Mouse (Mus musculus): ENCODE measurements around the gene Krt42. TPM values are rescaled to one million over a fixed set of nuclear protein-coding genes. Genes with fewer than 3 reads are reported as not detected.
"Not testable (repeated sequence)": the region's sequence is repeated elsewhere in the genome, so short reads cannot be mapped to it uniquely, and the experiment has no call there.

Krt42 gene
- total RNA-seq, 2 experiments from 2014 or later, result not detected

DNA sequence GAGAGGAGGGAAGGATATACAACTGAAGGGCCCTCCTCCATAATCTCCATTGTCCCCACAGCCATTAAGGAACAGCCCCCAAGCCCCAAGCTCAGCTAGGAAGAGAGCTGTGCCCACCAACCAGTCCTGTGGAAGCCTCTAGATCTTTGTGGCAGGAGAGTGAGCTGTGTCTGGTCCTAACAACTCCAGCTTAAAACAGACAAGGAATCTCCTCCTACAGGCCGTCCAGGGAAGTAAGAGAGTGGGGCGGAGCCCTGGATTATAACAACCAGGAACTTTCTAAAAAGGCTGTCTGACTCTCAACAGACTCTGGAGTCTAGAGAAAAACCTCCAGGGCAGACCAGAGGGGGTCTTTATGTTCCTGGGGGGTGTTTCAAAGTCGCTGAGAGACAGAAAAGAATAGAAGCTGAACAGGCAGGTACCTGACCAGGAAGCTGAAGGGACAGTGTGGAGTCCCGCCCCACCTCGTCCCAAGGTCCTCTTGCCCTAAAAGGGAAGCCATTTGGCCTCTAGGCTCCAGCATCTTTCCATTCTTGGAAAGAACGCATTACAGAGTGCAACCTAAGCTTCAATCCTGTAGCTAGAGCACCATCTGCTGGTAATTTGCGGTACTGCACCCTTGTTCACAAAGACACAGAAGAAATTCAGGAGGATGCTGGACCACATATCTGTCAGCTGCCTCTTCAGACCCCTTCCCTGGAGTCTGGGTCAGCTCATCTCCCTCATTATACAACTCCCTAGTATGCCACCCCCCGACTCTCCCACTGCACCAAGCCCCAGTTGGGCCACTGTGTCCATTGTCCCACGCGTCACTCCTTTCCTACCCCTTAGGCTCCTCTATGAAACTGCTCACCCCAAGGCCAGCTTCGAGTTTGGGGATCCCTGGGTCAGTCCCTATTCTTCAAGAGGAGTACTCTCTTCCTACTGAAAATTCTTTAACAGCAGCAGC is 12.2 kb upstream of the Krt42 start:
- peak; percentile 64 to 94 for DNase-seq (ENCODE audit: low spot score in 2 of 2)

DNA sequence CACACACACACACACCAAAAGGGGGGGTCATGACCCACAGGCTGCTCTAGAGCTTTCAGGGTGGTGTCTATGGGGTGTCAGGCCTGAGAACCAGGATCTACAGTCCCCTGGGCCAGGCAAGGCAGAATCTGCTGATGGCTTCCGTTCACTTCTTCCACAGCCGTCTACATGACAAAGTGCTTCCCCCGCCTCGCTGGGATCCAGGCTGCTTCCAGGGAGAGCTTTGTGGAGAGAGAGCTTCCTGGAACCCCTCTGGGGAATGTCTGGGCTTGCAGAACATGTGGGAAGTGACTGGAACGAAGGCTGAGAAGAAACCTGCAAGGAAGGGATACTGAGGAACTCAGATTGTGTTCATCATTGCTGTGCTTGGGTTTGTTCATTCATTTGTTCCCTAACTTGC is 9.1 kb upstream of the Krt42 start:
- DNase-seq (ENCODE audit: low spot score in 2 of 2), result no peak

DNA sequence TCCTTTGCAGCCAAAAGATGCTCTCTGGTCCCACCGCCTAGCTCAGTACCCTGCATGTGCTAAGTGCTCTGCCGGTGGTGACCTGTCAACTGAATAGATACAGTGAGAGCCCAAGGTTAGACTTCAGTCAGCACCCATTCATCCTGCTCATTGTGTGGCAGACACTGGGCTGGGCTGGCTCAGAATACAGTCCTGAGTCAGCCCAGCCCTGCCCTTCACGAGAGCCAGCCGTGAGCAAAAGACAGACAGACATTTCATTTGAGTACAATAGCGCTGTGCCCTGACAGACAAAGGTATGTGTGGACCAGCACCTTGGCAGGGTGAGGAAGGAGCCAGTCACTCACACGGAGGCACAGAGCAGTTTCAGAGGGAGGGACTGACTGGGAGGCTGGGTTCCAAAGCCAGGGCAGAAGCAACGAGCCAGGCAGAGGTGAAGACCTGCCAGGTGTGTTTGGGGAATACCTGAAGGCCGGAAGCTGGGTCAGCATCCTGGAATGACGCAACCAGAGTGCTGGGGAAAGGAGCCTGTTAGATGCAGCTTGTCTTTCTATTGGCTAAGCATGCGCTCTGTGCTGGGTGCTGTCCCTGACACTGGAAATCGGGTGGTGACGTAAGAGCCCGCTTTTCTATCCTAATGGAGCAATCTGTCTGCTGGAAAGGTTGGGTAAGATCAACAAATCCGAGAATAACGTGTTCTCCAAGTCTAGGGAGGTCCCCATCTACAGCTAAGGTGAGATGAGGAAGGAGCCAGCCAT is 8.2 kb upstream of the Krt42 start:
- no peak for DNase-seq (ENCODE audit: low spot score in 2 of 2)

DNA sequence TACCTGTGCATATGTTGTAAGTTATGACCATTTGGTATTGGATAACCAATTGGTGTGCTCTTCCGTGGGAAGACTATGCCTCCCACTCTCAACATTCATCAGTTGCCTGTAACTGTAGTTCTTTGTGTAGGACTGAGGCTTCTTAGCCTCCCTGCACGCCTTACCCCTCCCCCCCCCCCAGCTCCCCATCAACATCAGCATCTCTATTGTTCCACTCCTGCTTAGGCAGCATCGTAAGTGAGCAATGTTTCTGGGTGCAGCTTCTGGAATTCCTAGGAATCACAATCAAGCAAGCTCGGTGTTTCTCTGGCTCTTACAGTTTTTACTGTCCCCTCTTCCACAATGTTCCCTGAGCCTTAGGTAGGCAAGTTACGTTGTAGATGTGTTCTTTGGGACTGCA is 5.8 kb upstream of the Krt42 start:
- DNase-seq (ENCODE audit: low spot score in 2 of 2), result no peak

DNA sequence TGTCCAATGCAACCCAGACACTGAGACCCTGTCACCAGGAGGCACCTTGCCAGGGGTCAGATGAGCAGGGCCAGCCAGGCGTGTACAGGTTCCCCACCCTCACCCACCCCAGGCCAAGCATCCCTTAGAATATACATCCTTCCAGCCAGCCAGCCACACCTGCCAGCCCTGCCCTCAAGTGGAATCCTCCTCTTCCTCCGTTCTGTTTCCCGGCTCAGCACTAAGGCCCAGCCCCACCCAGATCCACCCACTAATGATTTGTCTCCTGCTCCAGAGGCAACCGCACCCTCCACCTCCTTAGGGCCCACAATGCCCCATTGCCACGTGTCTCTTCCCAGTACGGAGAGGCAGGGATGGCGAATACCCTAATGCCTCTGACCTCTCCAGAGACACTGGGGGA is 5.0 kb upstream of the Krt42 start:
- DNase-seq (ENCODE audit: low spot score in 2 of 2), result no peak

DNA sequence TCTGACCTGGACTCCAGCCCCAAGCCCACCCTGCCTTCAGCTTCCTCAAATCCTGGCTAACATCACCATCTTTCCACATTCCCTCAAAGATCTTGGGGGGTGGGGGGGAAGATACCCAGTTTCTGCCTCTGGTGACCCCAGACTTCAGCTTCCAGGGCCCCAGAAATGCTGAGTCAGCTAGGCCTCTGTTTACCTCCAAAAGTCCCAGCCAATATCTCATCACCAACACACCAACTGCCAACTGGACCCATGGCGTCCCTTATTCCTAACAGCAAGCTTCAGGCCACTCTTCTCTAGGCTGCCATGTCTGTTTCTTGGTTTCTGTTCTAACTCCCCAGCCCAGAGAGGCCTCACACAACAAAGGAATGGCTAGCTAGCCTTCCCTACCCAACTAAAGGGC is 2.2 kb upstream of the Krt42 start:
- DNase-seq (ENCODE audit: low spot score in 2 of 2), result no peak

DNA sequence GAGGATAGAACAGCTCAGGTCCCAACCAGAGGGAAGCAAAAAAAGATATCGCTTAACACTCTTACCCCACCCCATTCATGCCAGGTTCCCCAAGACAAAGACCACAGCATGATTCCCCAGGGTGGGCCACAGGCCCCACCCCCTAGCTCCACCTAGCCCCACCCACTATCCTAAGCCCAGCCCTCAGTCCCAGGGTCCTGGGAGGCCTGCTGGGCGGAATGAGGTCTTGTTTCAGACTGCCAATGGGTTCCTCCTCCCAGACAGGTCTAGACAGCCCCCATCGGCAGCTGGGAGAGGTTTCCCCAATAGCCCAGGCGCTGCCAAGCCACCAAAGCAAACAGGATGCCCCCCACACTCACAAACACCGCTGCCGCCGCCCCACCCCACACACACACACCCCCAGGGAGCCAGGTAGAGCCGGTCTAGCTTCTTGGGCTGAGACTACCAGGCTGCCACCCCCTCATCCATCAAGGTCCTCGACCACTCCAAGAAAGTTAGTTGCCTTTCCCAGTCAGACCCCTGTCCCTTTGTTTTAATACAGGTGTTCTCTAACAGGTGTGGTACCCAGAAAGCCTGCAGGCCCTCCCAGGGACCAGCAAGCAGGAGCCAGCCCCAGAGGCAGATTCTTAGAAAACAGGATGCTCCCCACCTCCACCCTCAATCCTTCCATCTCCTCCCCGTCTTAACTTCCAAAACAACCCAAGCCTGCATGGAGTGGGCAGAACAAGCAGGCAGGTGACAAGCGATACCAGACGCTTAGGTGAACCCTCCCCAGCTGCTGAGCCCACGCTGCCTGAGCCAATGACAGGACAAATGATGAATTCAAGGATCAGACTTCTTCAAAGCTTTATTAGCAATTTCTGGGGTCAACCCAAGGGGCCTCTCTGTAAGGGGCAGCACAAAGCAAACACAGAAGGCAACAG is 7.4 kb downstream of the Krt42 start:
- no peak for DNase-seq (ENCODE audit: low spot score in 2 of 2)

DNA sequence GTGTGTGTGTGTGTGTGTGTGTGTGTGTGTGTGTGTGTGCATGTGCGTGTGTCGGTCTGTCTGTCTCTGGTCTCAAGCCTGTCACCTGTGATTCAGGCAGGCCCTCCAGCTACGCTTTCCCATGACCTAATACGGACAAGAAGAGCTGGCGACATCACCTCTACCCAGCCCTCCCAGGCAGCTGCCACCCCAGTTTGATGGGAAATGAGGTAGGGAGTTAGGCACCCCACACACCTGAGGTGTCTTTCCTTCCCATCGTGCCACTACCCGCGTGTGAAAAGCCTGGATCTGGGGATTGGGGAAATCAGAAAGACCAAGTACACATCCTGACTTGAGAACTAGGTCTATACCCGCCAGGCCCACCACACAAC is 8.5 kb downstream of the Krt42 start:
- no peak for DNase-seq (ENCODE audit: low spot score in 2 of 2)

DNA sequence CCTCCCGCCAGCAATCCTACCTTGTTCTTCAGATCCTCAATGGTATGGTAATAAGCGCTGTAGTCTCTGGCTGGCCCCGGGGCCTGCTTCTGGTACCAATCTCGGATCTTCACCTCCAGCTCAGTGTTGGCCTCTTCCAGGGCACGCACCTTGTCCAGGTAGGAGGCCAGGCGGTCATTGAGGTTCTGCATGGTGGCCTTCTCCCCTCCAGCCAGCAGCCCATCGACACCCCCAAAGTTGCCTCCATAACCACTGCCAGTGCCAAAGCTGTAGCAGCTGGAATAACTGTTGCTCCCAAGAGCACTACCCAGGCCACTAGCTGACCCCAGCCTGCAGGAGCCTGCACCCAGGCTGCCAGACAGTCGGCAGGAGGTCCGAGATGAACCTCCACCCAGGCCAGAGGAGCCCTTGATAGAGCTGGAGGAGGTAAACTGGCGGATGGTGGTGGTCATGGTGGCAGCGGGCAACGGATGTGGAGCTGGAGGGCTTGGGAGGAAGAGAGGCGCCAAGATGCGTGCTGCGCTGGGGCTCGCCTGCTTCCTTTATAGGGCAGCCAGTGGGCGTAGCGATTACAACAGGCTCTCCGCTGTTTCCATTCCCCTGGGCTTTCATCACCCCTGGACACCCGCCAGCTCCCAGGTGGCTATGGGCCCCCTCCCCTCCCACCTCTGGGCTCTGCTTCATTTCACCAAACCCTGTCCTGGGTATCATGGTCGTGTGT is 9.0 kb downstream of the Krt42 start, which contains the start of gene Krt17:
Gene Krt17 (minus strand): TSS at position 516 of the 721 bp plus-strand sequence.
- no peak for DNase-seq (ENCODE audit: low spot score in 2 of 2)

DNA sequence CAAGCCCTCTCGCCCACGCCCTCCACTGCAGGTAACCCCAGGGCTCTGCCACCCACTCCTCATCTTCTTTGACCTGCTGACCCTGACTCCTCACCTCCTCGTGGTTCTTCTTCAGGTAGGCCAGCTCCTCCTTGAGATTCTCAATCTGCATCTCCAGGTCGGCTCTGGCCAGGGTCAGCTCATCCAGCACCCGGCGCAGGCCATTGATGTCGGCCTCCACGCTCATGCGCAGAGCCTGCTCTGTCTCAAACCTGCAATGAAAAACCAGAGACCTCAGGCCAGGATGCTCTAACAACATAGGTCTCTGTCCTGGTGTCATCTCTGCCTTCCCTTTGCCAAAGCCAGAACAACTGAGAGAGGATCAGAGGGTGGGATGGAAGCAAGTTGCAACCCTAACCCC is 10.6 kb downstream of the Krt42 start:
- DNase-seq (ENCODE audit: low spot score in 2 of 2), result no peak

DNA sequence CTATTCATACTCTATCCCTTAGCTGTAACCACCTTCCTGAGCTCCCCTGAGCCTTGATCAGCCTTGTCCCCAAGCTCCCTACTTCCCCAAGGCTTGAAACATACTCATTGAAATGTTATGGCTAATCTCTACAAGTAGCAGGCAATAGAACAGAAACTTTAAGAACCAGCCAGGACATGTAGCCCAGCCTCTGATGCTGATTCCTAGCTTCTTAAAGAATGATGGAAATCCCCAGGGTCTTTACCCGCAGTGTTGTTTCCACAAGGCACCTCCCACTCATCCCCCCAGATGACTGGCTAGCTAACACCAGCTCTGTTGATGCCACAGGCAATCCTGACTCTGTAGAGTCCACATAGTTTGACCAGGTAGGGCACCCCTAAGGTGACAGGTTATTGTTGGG is 11.7 kb downstream of the Krt42 start:
- no peak for DNase-seq (ENCODE audit: low spot score in 2 of 2)

DNA sequence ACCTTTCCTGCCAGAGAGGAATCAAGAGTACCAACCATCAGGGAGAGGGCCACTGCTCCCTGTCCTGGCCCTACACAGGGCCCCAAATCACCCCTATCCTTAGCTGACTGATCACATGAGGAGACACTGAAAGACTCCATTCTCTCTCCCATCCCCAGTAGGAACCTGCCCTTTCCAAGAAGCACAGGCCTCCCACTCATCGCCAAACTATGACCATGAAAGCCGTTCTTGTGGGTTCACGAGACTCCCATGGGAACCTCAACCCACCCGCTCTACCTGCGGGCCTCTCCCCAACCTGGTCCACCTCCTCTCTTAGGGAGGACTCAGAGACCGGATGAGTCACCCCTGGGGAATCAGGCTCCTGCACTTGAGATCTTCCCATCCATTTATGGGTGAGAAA is 14.2 kb downstream of the Krt42 start:
- no peak for DNase-seq (ENCODE audit: low spot score in 2 of 2)

DNA sequence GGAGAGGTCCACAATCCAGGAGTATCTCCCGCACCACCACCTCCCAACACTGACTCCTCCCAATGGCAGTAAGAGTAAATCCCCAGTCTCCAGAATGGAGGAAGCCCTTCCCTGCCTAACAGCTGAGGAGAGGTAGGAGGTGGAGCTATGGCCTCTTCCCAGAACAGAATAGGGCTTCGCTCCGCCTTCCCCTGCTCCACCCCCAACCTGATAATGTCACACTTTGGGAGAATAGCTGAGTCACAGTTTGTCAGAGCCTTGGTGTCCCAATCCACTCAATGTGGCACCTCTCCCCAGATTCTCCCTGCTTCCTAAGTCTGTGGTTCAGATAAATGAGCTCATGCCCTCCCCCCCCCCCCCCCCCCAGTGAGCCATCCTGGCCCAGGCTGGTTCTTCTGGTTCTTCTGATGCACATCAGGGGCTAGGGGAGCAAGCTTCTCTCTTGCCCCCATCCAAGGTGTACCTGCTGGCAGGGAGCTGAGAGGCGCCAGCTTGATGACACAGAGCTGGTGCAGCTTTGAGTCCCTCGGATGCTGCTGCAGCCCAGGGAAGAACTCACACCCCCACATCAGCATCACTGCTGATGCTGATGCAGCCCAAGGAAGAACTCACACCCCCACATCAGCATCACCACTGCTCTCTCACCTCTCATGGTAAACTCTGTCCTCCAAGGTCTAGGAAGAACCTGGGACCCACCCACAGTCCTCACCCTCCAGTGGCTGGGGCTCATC is 15.1 kb downstream of the Krt42 start:
- no peak for DNase-seq (ENCODE audit: low spot score in 2 of 2)

DNA sequence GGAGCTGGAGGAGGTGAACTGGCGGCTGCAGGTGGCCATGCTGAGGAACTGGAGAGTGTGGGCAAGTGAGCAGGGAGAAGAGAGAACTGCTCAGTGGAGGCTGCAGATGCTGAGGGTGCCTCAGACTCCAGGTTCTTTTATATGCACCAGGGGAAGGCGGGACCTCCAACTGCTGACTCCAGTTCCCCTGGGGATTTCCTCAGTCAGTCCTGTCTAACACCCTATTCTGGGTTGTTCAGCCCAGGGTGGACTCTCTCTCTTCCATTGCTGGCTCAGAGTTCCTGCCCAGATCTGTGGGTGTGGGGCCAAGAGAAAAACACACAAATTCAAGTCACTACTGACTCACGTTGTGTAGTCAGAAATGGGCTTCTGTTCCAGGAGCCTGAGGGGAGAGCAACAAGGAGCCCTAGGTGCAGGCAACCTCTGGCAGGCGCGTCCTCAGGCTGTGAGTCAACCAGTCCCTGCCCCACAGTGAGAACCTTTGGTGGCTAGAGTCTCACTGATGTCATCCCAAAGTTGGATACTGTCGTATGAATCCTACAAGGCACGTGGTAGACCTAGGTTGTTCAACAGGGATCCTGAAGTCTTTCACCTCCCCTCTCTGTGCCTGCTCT is 20.7 kb downstream of the Krt42 start, which contains the start of gene Krt16:
Gene Krt16 (minus strand): TSS at position 51 of the 614 bp plus-strand sequence.
- no peak for DNase-seq (ENCODE audit: low spot score in 2 of 2)

DNA sequence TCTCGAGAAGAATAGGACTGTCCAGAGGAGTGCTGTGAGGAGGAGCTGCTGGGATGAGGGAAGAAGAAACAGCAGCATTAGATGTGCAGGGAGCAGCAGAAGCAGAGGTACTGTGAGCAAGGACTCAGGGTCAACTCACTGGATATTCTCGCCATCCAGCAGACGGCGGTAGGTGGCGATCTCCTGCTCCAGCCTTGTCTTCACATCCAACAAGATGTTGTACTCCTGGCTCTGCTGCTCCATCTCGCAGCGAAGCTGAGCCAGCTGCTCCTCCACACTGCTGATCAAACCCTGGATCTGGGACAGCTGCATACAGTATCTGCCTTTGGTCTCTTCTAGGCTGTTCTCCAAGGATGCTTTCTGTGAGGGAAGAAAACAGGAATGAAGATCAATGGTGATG is 23.2 kb downstream of the Krt42 start:
- not testable (repeated sequence) for DNase-seq (ENCODE audit: low spot score in 2 of 2)

DNA sequence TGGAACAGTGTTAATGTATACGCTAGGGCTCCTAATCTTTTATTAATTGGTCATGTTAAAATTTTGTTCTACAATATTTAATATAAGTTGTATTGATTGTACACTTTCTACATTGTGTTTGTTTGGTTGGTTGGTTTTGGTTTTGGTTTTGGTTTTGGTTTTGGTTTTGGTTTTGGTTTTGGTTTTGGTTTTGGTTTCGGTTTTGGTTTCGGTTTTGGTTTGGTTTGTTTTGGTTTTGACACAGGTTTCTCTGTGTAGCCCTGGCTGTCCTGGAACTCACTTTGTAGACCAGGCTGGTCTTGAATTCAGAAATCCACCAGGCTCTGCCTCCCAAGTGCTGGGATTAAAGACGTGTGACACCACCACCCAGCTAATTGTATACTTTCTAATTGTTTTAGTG is 29.4 kb downstream of the Krt42 start:
- DNase-seq (ENCODE audit: low spot score in 2 of 2), result not testable (repeated sequence)

DNA sequence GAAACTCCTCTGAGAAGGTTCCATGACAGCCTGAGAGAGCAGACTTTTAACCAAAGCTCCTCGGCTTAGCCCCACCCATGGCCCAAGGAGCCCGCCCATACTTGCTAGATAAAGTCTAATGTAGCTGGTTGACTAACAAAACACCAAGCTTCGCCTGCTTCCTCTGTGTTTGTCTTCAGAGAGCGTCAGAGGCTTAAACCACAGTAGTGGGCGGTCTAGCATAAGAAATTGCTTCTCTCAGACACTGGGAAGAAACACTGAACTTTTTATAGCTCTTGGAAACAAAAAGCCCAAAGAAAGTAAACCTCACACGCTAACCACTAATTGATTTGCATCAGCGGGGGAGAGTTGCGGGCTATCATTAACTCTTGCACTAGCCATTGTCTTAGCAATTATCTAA is 47.9 kb downstream of the Krt42 start:
- no peak for DNase-seq (ENCODE audit: low spot score in 2 of 2)

DNA sequence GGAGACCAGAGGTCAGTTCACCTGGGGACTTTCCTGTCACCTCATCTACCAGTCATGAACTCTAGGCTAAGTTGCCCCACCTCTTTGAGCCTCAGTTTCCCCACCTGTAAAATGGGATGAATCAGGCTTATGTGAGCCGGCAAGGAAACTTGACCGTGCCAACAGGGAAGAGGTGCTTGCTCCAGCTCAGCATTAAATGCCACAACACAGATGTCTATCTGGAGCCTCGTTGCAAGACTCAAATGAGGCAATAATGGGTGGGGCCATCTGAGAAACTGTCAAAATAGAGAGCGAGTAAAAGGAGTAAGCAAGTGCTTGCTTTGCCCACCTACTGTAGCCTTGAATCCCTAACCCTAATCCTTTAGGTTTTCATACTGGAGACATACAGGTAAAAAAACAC is 50.4 kb downstream of the Krt42 start:
- DNase-seq (ENCODE audit: low spot score in 2 of 2), result no peak

All from layer of hippocampus, adult 18-20 months (tissue).